Mouse (Mus musculus): ENCODE results near the gene Mtcl1. TPM values are rescaled to one million over a fixed set of nuclear protein-coding genes. Genes with fewer than 3 reads are reported as not detected.

The Mtcl1 gene
- total RNA-seq, 1 experiment from 2014 or later, result not detected

DNA sequence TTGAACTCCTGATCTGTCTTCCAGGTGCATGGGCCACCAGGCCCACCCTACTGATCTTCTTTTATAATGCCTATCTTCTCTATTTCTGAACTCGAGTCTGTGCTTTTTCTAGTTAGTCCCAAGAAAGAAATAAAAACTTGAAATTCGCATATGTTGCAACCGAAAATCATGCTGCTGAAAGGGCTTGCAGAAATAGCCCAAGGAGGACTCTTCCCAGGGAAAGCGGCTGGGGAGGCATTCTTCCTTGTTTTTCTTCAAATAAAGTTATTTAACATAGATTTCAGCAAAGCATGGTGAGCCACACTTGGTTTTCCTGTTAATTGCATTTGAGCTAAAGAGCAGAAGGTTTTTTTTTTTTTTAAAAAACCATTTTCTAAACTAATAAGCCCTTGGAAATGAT lies 159.7 kb downstream of the Mtcl1 start:
- no peak for ATAC-seq (replicated peaks; ENCODE audit: low read depth, poor library complexity, severe bottlenecking)

Other genes with a start within 250 kb of the Mtcl1 start
- 24.4 and 26.0 TPM in 2 replicates for gene Rab12, start 70.0 kb upstream of the Mtcl1 start, total RNA-seq (2017)
- not detected in 2 replicates for gene Themis3, start 144.9 kb upstream of the Mtcl1 start, total RNA-seq (2017)

Data from common myeloid progenitor, adult 5-6 weeks (primary cell).